Mouse (Mus musculus) c-Kit-negative CD71-positive TER-119-positive erythroid progenitor cells, embryonic 14.5 days (primary cell): Measurements from ENCODE around the gene Grifin.

Experiments used
- DNase-seq: peaks from one replicate; pipeline ENCODE4 v3.0.0-alpha.2; 2013; ENCODE audit warnings: low read depth, low spot score

The Grifin gene

GRCm38 (mm10) chr5:140549306-140550047 lies 15.4 kb downstream of the Grifin start:
- DNase-seq, result no peak

- no peak for DNase-seq
Measured at GRCm38 (mm10) chr5:140546332-140546731, 18.5 kb downstream of the Grifin start.

GRCm38 (mm10) chr5:140545651-140546050 lies 19.2 kb downstream of the Grifin start:
- no peak for DNase-seq

GRCm38 (mm10) chr5:140542811-140543575 lies 21.9 kb downstream of the Grifin start:
- DNase-seq, result no peak

- DNase-seq, result peak; percentile 61
Measured at GRCm38 (mm10) chr5:140540106-140540505, 24.8 kb downstream of the Grifin start.

- DNase-seq, result no peak
Measured at GRCm38 (mm10) chr5:140538111-140538683, 26.7 kb downstream of the Grifin start.

GRCm38 (mm10) chr5:140526754-140527153 lies 38.1 kb downstream of the Grifin start:
- DNase-seq, result no peak

GRCm38 (mm10) chr5:140521196-140521595 lies 43.7 kb downstream of the Grifin start:
- no peak for DNase-seq

- DNase-seq, result no peak
Measured at GRCm38 (mm10) chr5:140517921-140518230, 47.0 kb downstream of the Grifin start.

- DNase-seq, result no peak
Measured at GRCm38 (mm10) chr5:140517159-140517920, 47.5 kb downstream of the Grifin start.

GRCm38 (mm10) chr5:140514799-140515486 lies 49.9 kb downstream of the Grifin start:
- no peak for DNase-seq

- no peak for DNase-seq
Measured at GRCm38 (mm10) chr5:140513921-140514320, 51.0 kb downstream of the Grifin start.
